Mouse (Mus musculus) ovary, adult 18-20 months (tissue): ENCODE measurements at regions not wholly inside any gene's neighbourhood (a gene's known extent, or its start where the extent isn't known, plus 50 kb on each side); places are given as distances from the start of the nearest gene placed in this dataset.

ENCODE experiments used
- DNase-seq: peaks from one replicate; pipeline ENCODE4 v3.0.0; 2022; ENCODE audit warnings: low spot score, mixed read lengths

DNA sequence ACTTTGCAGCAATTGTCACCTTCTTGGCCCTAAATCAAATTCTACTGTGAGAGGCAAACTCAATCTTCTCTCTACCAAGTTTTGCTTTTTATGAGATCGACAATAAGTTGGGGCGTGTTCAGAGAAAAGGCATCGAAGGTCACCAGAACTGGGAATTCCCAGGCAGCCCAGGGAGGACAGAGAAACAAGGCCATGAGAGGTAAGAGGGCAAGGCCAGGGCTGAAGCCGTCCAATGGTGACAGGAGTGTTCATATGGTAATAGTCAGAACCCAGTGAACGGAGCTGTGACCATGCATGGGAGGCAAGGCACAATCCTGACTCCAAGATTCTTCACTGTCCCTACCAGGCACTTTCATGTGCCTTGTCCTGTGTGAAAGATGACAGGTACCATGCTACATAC, 130.8 kb upstream of the Zmiz1 start:
- no peak for DNase-seq

DNA sequence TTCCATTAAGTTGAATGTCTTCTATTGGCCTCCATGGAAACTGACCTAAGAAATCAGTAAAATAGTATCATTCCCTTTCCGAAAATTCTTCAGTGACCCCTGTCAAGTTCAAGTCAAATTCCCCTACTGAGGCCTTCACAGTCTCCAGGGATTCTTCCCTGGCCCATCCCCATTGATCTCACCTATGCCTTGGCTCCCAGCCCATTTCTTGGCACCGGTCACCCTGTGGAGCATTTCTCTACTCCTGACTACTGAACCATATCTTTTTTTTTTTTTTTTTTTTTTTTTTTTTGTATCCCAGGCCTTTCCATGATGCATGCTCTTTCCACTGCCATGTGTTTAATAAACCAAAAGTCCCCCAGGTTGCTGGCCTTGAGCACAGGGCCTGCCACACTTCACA, 124.8 kb upstream of the Zmiz1 start:
- no peak for DNase-seq

DNA sequence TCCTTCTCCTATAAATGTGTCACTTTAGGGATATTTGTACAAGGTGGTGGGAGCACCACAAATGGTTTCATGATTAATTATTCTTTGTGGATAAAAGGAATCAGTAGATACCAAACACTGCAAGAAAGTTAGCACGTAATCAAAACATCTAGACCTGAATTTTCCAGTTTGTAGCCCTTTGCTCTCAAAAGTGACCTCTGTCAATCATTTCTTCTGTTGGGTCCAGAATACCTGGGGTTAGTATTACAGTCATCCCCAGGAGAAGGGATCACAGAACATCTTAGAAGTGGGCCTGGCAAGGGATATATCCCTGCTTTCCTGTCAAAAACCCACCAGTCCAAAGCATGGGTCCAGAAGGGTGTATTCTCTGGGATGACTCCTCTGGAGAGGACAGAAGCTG, 122.1 kb upstream of the Zmiz1 start:
- no peak for DNase-seq

DNA sequence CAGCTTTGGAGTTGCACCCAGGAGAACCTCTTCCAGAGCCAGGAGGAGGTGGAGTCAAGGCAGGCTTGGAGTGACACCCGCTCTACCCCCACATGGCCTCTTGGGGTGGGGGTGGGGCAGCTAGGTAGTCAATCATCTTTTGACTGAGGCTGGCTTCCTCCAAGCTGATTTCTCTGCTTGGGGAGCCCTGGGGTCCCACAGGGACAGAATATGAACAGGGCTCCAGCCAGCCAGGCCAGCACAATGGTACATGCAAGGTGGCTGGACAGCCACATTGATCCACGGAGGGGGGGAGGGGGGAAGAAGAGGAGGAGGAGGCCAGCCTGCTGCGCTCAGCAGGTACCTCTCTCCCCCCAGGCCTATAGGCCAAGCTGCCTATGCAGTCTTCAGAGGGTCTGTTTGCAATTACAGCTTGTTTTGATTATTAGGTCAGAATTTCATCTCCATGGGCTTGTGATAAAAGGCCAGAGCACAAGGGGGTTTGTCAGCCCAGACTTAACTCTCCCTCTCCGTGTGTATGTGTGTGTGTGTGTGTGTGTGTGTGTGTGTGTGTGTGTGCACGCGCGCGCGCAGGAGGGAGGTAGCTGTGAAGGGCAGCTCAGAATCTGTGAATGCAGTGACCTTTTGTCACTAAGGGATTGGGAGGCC, 120.5 kb upstream of the Zmiz1 start:
- DNase-seq: no peak

DNA sequence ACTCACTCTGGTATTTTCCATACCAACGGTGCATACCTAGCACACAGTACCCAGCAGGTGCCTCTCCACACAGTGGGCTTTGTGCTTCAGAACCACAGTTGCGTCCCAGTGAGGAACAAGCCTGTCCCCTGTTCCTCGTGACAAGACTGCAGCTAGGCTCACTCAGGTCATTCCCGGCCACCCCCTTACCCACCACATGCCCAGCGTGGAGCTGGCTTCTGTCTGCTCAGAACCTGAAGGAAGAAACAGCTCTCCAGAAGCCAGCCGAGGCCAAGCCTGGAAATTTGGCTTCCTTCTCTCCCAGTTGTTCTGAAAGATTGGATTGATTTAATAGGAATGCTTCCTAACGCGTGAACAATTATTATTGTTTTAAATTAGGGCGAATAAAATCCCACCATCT, 118.1 kb upstream of the Zmiz1 start:
- no peak for DNase-seq

DNA sequence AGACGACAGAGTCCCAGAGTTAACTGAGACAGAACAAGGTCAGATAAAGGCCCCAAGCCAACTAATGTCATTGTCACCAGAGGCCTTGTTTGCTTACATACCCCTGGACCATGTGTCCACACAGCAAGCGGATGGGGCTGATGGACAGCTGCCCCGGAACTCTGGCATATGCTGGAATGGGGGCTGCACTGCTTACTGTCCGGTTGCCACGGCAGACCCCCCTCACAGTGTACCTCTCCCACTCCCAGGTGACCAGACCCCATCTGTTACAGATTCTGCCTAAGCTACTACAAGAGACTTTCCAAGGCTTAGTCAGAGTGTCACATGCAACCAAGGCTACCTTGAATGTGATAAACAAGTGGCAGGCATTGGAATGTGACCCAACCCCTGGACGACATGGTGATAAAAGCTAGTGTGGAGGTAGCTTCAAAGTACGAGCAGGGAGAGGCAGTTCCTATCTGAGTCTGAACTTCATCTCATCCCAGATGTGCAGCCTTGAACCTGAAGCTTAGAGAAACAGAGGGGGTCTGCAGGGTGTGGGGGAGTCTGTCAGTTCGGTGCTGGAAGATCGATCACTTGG, 117.0 kb upstream of the Zmiz1 start:
- no peak for DNase-seq

DNA sequence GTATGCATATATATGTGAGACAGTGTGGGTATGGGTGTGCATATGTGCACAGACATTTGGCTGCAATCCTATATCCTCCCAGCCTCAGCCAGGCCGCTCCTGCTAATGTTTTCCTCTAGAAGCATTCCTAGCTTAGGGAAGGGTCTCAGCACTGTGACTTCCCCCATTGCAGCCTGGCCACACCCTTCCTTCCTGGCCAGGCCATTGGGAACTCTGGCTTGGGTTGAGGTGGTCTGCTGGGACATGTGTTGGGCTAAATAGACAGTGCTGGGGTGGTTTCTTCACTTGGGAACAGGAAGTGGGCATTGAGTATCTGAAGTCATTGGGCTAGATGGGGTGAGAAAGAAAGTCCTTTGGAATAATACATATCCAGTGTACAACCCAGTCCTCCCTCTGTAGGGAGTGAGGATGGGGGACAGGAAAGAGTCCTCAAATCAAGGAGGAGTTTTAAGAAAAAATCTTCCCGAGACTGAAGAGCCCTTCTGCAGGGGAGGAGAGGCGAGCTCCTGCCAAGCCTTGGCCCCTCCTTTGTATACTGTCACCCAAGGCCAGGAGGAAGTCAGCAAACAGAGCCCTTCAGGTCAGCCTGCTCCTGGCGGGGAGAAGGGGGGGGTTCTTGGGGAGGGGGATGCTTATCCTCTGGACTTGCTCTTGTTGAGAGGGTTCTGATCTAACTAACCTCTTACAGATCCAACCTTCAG, 116.0 kb upstream of the Zmiz1 start:
- peak; percentile 73 for DNase-seq

DNA sequence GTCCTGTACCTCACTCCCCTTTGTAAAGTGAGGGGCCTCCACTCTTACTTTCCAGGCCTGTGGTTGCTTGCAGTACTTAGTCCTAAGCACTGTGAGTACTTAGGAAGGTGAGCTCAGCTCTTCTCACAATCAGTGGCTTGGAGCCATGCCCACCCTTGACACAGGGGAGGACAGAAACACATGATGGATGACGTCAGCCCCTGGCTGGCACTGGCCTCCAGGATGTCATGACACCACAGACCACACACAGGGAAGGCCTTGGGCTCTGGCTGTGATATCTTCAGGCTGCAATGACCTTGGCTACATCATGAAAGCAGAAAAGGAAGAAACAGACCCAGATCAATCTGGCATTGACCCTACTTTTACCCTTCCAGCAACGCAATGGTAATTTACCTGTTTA, 113.0 kb upstream of the Zmiz1 start:
- DNase-seq: peak; percentile 86

DNA sequence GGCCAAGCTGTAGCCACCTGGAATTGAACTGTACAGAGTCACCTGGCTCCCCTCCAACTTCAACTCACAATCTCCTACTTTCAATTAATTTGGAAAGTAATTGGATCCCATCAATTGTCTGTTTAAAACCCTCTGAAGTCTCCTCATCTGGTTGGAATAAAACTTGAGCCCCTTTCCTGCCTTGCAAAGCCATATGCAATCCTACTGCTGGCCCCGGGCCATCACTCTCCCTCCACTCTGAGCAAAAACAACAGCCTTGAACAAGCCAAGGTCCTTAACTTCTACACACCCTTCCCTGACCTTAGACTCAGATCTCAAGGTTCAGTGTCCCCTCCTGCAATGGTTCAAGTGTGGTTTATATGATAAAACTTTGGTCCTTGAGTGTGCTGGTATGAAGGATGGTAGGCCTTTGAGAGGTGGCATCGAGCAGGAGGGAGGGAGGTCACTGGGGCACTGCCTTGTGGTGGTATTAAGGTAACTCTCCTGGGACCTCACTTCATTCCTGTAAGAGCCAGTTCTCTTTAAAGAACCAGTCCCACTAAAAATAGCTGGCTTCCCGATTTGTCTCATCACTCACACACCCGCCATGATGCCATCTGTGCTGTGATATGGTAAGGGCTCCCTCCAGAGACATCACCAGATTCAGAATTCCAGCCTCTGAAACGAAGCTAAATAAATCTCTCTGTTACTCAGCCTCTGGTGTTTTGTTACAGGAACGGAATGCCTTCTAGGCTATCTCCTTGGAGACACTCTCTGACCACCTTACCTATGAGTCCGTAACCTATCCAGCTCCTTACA, 112.0 kb upstream of the Zmiz1 start:
- DNase-seq: peak; percentile 68

DNA sequence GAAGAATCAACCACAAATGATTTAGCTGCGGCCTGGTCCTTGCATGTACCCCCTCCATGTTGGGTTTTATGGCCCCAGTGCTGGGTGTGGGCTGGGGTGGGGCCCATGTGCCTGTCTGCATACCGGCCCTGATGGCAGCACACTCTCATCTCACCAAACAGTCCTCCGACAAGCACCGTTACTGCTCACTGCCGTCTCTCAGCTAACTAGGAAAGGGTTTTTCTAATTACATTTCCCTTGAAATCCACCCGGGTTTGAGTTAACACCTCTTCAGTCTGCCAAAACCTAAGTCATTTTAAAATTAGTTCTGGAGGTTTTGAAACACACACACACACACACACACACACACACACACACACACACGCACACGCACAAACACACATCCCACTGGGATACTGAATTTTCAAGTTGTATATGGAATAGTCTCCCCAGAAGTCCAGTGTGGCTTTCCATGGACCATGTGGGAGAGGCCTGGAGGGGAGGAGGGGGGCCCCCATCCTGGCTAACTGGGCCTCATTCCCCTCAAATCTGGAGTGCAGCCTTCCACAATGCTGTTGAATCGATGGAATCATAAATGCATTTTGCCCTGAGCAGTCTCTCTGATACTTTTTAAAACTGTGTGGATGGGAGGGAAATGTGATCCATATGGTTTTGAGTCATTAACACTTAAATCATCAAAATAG, 108.6 kb upstream of the Zmiz1 start:
- no peak for DNase-seq

DNA sequence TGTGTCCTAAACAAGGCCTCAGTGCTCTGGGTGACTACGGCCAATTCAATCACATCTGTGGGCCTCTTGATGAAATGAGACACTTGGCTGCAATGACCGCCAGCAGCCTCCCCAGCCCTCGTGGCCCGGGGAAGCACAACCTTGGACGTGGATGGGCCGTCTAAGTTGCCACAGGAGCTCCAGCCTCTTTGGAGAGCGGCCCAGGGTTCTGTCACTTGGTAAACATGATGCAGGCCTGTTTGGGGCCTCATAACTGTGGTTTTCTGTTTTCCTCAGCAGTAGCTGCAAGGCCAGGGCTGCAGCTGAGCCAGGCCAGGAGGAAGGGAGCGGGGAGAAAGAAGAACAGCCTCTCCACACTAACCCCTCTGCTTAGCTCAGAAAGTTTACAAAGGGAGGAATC, 105.2 kb upstream of the Zmiz1 start:
- peak; percentile 86 for DNase-seq

DNA sequence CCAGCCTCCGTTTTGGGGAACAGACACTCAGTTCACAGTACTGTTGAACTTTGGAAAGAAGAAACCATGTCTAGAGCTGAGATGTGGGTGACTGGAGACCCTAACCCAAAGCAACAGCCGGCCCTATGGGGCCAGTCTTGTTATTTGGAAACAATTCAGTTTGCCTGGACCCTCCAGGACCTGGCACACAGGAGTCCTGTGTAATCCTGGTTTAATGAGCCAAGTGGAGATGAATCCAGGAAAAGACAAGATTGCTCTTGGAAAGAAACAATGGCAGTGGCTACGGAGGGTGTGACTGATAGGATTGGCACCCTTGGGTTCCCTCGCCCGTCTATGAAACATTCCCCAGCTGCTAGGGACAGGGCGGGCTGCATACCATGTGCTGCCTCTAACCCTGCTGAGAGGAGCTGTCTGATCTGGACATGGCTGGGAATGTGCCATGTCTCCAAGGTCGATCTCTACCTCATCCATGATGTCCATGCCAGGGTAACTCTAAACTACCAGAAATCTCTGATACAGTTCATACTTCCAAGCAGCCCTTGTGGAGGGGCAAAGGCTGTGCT, 104.6 kb upstream of the Zmiz1 start:
- no peak for DNase-seq

DNA sequence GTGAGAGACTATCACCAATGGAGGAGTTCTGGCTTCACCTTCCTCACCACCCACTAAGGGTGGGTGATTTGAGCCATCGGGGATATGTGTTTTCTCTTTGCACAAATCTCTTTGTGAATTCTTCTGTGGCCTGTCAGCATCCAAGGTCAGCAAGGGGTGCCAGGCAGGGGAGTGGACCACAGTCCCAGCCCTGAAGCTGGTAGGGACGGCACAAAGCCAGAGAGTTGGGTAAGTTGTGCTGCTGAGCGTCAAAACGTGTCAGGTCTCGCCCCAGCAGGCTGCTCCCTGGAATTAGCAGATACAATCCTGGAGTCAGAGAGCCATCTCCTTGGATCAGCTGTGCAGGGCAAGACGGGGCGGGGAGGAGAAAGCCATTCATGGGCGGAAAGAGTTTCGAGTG, 101.2 kb upstream of the Zmiz1 start:
- no peak for DNase-seq

DNA sequence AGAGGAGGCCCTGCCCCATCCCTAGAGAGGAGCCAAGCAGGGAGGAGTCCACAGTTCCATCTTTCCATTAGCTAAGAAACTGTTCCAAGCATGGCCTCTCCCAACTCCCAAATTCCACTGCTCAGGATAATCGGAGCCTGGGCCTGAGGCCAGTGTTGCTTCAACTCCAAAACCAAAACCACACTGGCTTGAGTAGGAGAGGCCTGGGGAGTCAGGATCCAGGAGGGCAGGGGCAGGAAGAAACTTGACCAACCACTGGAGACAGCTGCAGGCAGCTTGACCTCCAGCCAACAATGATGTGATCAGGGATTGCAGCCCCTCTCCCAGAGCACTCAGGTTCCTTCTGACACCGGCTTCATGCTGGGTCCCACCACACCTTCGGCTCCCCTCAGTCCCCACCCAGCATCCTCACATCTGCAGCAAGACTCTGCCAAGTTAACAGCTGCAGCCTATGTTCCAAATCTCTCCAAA, 99.1 kb upstream of the Zmiz1 start:
- no peak for DNase-seq

DNA sequence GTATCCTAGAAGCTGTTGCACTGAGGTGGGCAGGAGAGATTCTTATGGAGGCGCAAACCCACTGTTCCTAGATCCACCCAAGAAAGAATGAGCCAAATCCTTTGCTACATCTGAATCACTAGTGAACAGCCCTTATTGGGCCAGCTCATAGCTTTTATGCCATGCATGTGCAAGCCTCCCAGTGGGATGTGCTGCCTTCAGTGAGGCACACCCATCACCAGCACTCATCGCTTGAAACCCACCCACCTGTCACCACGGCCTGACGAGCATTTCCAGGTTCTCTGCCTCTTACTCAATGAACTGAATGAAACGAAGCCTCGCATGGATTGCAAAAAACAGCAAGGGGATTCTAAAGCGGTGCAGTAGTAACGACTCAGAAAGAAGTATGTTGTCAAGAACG, 98.3 kb upstream of the Zmiz1 start:
- DNase-seq: no peak

DNA sequence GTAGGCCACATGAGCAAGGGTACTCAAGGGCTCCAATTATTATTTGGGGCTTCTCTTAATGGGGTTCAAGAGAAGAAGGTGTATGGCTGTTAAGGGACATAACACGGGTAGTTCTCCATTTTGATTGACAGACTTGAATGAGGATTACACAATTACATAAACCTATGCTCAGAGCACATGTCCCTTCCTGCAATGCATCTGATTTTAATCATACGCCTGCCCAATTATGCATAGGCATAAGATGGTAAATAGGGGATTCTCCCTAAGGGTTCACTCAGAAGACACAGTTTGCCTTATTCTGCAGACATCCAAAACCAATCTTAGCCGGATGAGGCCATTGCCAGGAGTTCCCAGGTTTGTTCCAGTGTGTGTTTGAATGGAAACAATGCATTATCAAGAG, 97.9 kb upstream of the Zmiz1 start:
- DNase-seq: no peak

DNA sequence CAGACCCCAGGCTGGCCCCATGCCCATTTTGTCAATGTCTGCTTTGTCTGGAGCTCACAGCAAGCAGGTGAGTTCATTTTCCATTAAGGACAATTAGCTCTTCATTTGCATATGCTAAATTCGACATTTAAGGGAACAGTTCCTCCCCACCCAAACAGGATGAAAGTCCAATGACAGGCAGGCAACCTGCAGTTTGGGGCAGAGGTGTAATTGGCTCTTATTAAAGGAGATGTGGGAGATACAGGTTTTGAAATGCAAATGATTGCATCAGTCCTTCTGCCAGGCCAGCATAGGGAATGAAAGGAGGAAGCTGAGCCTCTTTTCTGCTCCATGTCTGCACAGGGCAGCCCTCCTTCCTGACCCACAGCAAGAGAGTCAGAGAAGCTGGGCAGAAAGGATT, 96.2 kb upstream of the Zmiz1 start:
- no peak for DNase-seq

DNA sequence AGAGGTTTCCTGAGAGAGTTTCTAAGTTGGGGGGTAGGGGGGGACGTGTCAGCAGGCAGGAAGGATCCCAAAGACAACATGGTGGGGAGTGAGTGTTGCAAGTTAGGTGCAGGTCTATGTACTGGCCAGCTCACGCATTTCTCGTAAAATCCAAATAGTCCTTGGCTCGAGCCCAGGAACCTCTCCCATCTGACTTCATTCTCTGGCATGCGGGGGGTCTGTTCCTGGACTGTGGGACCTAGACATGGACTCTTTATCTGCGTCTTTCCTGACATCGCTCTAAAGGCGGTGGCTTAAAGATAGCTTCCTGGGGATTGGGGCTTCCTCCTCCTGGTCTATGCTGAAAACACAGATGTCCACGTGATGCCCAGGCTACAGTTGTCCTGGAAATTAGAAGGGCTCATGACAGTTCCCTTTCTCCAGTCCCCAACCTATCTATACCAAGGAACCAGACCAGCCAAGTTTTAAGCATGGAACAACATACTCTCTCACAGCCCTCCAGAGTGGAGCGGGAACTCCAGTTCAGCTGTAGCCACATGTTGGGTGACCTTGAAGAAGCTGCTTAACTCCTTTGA, 93.7 kb upstream of the Zmiz1 start:
- DNase-seq: no peak

DNA sequence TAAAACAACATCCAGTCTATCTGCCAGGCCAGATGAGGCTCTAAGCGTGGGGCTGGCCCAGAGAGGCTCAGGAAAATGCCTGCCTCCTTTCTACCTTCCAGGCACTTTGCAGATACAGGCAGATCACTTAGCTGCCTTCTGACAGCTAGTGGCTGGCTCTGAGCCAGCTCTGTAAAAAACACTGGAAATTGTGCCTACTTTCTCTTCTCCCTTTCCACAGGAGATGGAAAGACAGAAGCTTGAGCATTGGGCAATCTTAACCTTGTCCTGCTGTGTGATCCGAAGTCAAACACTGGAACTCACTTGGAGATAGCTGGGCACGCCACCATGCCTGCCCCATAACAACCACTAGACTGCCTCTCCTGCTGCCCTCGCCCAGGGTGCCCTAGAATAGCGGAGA, 93.0 kb upstream of the Zmiz1 start:
- DNase-seq: no peak

DNA sequence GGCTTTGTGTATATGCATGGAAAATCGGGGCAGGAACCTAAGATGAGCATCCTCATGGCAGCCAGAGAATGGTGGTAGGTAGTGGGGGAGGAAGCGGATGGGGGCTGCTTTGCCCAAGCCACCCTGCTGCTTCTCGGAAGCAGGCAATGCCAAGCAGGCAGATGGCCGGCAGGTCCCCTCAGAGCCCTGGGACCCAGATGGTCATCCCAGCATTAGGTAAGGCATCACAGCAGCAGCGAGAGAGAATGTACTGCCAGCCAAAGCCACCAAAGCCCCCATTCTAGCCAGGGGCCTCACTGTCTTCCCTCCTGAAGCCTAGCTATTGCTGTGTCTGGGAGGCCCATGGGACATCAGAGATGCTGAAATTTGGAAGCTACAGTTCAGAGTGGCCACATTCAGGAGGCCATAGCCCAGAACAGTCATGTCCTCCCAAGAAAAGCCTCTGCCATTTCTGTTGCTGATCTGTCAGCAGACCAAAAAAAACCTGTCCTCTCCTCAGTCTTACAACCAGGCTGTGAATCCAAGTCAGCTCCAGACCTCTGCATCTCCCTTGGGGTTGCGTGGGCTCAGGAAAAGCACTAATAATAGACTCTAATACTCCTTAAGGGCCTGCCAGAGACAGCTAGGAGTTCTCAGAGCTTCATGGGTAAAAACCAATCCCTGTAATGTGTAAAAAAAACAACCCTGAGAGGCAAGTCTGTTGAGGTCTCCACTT, 88.5 kb upstream of the Zmiz1 start:
- DNase-seq: no peak

DNA sequence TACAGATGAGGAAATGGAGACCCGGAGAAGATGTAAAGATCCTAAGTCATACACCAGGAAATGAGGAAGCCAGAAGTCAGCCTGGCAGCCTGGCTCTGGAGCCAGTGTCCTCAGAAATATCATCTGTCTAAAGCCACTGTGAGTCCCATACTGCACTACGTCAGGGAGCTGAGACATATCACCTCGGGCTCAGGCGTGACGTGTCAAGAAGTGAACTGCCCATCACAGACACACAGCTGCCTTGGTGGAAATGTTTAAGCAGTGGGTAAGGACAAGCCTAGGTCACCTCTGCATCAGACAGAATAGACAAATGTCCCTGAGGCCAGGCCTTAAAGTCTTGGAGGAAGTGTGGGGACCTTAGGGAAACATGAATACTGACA, 88.0 kb upstream of the Zmiz1 start:
- DNase-seq: no peak
